Mouse (Mus musculus) cerebellum, adult 11-12 months (tissue): ENCODE measurements around the gene Supt3.

ENCODE experiments used
- DNase-seq: peaks from one replicate; pipeline ENCODE4 v3.0.0; 2022

Gene Supt3

GRCm38 (mm10) chr17:45058566-45059363, 281.8 kb downstream of the Supt3 start:
- peak; percentile 67 for DNase-seq

DNA sequence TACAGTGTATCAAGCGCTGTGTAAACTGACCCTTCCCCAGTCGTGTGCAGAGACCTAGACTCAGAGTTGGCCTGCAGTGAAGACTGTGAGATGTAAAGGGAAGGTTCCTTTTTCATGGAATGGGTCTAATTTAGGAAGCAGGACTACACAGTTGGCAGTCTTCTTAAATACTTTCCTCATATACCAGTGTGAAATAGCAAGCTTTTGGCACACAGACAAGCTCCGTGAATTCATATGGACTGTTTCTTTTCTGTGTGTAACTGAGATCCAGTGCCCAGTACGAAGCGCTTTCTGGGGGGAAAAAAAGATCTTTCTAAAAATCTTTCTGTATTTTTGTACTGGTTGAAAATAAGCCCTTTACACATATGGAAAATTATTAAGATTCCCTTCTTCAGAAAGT, 286.8 kb downstream of the Supt3 start:
- no peak for DNase-seq

DNA sequence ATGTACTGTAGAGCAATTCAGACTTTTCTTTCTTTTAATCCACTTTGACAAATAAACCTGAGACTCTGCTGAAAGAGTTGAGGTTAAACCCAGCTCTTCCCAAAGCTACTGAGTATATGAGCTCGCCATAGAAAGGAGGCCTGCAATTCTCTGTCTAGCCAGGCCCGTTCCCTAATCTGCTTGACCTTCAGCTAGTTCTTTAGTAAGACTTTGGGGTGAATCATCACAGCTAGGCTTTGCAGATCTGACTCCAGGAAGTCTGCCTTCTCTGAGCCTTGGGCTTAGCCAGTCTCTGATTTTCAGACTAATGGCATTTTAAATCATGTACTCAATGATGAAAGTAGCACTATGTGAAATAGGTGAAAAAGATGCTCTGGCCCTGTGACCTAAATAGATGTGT, 288.5 kb downstream of the Supt3 start:
- DNase-seq = no peak

- DNase-seq = no peak
Observed at GRCm38 (mm10) chr17:45067441-45067840, 290.5 kb downstream of the Supt3 start.

DNA sequence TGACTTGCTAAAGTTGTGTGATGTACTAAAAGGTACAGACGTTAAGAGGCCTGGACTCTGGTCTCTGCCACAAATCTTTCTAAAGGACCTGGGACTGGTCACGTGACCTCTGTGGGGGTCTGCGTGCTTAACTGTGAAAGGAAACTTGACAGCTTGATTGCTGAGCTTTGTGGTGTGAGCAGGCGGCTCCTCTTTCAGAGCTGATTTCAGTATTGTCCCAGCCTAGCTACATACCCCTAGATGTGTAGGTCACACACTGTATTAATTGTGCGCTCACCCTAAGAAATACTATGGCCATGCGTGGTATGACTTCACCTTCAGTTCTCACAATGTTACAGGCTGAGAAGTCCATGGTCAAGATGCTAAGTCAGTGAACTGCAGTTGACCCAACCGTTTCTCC, 291.4 kb downstream of the Supt3 start:
- no peak for DNase-seq

DNA sequence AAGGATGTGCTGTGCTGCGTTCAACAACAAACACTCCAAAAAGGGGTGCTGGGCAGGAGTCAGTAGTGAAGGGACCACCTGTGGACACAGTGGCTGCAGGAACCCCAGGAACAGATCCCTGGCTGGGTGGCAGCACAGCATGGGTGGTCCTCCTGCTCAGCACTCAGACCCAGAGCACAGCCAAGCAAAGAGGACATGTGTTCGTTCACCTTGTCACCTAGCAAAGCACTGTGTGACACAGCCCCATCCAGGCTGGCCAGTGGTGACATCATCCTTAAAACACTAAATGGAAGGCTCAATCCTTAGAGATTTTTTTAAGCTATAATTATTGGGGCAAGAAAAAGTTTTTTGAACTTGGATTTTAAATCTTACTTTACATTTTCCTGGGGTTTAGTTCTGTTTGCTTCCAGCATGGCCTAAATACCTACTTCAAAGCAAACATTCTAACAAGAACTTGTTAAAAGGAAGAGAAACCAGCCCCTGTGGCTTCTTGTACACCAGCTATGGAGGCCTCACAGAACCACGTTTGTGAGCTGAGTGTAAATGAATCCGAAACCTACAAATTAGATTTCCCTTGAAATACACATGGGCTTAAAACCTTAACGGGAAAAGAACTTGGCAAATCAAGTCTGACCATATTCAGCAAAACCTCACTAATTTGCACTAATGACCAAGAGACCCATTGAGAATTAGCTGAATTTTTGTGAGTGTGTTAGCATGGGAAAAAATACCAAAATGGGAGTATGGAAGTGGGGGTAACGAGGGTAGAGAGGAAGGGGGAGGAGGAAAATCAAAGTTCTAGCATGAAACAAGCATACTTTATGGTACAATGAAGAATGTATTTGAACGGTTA, 295.8 kb downstream of the Supt3 start:
- DNase-seq = no peak

GRCm38 (mm10) chr17:45073348-45073634, 296.3 kb downstream of the Supt3 start:
- no peak for DNase-seq

GRCm38 (mm10) chr17:45073779-45074178, 296.8 kb downstream of the Supt3 start:
- no peak for DNase-seq

- no peak for DNase-seq
Observed at GRCm38 (mm10) chr17:45076951-45077350, 300.0 kb downstream of the Supt3 start.

DNA sequence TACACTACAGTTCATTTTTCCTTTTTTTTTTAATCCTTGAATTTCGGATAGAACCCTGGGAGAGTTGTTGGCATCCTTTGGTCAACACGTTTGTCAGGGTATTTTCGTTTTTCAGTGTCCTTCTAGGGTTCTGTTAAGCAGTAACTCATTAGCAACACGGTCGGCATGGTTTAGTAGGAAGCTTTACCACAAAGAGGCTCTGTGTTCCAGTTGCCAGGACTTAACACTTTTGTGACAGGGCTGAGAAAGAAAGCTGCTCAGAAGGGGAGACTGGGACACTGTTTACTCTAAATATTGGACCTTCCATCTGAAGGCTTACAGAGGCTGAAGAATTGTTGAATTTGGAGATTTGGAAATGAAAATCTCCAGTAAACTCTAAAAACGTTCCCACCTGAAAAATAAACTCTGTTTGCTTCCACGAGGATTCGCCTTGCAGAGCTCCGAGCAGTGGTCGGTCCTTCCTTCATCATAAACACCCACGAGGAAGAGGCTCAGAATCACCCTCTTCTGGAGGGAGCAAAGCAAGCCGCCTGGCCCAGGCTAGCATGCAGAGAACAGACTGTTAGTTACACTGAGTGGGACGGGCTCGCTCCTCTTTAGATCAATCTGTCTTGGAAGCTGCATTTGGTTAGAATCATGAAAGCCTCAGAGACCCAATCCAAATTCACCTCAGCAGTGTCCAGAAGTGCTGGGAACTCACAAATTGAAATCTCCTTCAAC, 301.1 kb downstream of the Supt3 start:
- no peak for DNase-seq

DNA sequence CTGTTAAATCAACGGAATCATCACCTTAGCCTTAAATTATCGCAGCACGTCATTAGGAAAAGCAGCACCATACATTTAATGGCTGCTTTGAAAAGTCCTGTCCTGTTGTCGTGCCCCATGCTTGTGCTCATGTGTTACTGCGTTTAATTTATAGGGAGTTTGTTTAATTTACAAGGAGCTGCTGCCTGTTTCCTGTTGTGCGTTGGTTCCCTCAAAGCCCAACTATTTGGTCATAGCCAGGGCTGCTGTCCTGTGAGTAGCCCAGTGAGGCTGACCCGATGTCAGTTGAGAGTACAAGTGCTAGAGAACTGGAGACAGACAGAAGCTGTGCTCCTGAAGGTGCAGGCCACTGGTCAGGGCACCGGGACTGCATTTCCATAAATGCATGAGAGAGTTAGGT, 304.6 kb downstream of the Supt3 start:
- DNase-seq = no peak

GRCm38 (mm10) chr17:45081955-45082475, 305.1 kb downstream of the Supt3 start:
- DNase-seq = no peak

DNA sequence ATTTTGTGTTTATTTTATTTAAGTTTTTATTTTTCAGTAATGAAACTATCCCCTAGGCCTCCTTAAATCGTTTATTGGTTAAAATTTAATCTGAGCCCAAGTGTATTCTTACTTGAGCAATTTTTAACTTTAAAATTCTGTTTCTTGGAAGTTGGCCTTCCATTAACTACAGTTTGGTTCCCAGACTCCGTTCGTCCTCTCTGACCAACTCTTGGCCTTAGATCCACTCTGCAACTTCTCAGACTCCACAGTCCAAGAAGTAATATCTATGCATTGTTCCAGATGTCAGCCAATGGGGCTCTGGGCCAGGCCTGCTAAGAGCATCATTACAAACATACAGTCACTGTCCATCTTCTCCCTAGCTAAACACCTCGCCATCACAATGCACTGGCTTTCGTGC, 309.4 kb downstream of the Supt3 start:
- DNase-seq = no peak

DNA sequence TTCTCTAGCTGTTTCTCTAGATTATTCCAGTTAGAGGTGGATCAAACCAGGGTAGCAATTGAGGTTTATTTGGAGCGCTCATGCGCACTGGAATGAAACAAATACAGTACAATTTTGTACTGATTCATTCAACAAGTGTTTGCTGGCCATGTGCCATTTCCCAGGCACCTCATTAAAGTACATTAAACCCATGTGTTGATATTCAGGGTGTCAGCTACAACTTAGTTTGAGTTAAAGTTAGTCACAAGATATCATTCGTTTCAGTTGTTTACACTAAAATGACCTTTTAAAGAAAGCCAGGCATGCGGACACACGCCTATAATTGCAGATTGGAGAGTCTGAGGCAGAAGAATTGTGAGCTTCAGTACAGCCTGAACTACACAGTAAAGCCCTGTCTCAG, 310.1 kb downstream of the Supt3 start:
- DNase-seq = no peak

DNA sequence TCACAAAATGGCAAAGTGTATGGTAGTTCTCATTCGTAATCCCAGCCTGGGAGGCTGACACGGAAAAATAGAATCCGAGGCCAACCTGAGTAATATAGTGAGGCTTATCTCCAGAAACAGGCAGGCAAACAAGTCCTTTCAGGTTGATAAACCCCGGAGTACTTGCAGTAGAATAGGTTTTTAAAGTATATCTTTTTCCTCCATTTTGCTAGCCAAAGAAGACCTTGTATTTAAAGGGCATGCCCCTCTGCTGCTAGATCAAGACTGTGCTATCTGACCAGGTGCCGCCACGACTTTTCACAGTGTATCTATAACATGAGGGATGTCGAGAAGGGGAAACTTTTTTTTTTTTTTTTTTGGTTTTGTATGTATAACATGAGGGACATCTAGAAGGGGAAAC, 324.1 kb downstream of the Supt3 start:
- no peak for DNase-seq

GRCm38 (mm10) chr17:45115386-45115785, 338.4 kb downstream of the Supt3 start:
- DNase-seq = no peak

DNA sequence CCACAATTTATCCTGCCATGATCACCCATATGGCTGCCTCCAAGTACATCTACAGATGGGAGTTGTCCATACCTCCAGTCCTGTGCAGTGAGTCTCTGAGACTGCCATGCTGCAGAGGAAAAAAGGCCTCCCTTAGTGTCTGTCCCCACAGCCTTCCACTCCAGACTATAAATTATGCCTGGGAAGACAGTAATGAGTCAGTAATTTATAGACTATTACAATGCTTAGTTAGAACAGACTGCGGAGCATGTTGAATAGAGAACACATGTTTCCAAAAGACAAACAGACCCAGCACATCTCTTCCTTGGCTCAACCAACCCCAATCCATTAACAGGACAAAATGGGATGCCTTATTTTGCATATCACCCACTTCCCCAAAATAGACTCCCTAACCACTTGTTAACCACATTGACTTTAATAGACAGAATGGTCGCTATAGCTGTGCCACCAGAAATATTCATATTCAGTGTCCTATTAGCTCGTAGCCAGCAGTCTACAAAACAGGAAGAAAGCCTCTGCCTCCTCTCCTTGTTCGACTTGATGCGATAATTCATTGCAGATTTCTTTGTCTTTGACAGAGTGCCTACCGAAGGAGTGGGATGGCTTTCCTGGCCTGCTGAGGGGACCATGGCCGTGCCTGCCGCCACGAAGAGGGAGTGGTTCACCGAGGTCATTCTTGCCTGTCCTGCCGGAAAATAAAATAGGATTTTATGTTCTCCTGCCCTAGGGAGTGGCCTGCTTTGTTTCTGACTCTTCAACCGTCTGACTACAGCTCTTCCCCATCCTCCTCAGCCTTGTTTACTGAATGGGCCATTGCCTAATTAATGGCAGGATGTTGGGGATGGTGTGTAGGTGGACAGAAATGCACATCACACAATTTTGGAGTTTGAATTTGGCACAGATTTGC, 341.9 kb downstream of the Supt3 start:
- DNase-seq = no peak

- no peak for DNase-seq
Observed at GRCm38 (mm10) chr17:45119609-45120201, 342.8 kb downstream of the Supt3 start.

GRCm38 (mm10) chr17:45123856-45124255, 346.9 kb downstream of the Supt3 start:
- no peak for DNase-seq

- no peak for DNase-seq
Observed at GRCm38 (mm10) chr17:45128611-45129010, 351.7 kb downstream of the Supt3 start.

- DNase-seq = no peak
Observed at GRCm38 (mm10) chr17:45133501-45134400, 356.8 kb downstream of the Supt3 start.
